Mouse (Mus musculus): ENCODE data around the gene Ddx25. TPM values are rescaled to one million over a fixed set of nuclear protein-coding genes. Genes with fewer than 3 reads are reported as not detected.
A peak's percentile ranks its signal among the peaks of the same experiment; 100 is the strongest.

The Ddx25 gene
- polyA plus RNA-seq, 1 experiment from 2014 or later: 25.8 TPM

GRCm38 (mm10) chr9:35535876-35536275, 22.5 kb downstream of the Ddx25 start:
- H3K36me3 ChIP-seq: peaks cover 8% of the 10 kb centered on the region; the same call in 1 of the 2 replicates
- H3K4me2 ChIP-seq: no peak overlapping the region
- no peaks in the 10 kb centered on the region for H3K27me3 ChIP-seq
- no peak overlapping the region for H3K27ac ChIP-seq (replicated peaks)
- ATAC-seq (ENCODE audit: low read depth): no peak
- WGBS: 82% methylated on average over 4 of the region's 4 CpGs
- no peaks in the 10 kb centered on the region for H3K9me3 ChIP-seq
- H3K9ac ChIP-seq: no peak overlapping the region
- H3K4me3 ChIP-seq: no peak overlapping the region
- no peaks in the 10 kb centered on the region for H3K4me1 ChIP-seq (replicated peaks)

GRCm38 (mm10) chr9:35535110-35535509, 23.2 kb downstream of the Ddx25 start:
- Histone ChIP-seq H3K9me3 (no peaks in the 10 kb centered on the region), H3K9ac (no peak overlapping the region)
- ATAC-seq (ENCODE audit: low read depth): peak; percentile 92

GRCm38 (mm10) chr9:35533266-35533665, 25.1 kb downstream of the Ddx25 start:
- no peaks in the 10 kb centered on the region for H3K27me3 ChIP-seq
- no peak overlapping the region for H3K9ac ChIP-seq
- no peak overlapping the region for H3K4me2 ChIP-seq
- H3K4me1 ChIP-seq (replicated peaks): peaks cover 8% of the 10 kb centered on the region
- H3K9me3 ChIP-seq: no peaks in the 10 kb centered on the region
- 69% methylated on average over 9 of the region's 9 CpGs for WGBS
- H3K4me3 ChIP-seq: no peak overlapping the region
- H3K36me3 ChIP-seq: no peaks in the 10 kb centered on the region
- no peak for ATAC-seq (ENCODE audit: low read depth)
- H3K27ac ChIP-seq (replicated peaks): no peak overlapping the region

More at GRCm38 (mm10) chr9:35535110-35535509, 23.2 kb downstream of the Ddx25 start:
- WGBS: 10% methylated on average over 2 of the region's 2 CpGs
- no peak overlapping the region for H3K27ac ChIP-seq (replicated peaks)
- peaks cover 2% of the 10 kb centered on the region for H3K4me1 ChIP-seq (replicated peaks)
- H3K4me3 ChIP-seq: no peak overlapping the region
- no peak overlapping the region for H3K4me2 ChIP-seq
- H3K27me3 ChIP-seq: no peaks in the 10 kb centered on the region
- peaks cover under 1% of the 10 kb centered on the region; the same call in 1 of the 2 replicates for H3K36me3 ChIP-seq

GRCm38 (mm10) chr9:35529796-35530195, 28.5 kb downstream of the Ddx25 start:
- no peak overlapping the region for H3K9ac ChIP-seq

GRCm38 (mm10) chr9:35529141-35529540, 29.2 kb downstream of the Ddx25 start:
- Histone ChIP-seq H3K4me2 (no peak overlapping the region), H3K27ac (replicated peaks) (no peak overlapping the region), H3K27me3 (no peaks in the 10 kb centered on the region), H3K9me3 (no peaks in the 10 kb centered on the region), H3K4me3 (no peak overlapping the region), H3K9ac (no peak overlapping the region), H3K36me3 (no peaks in the 10 kb centered on the region), H3K4me1 (replicated peaks) (peaks cover 13% of the 10 kb centered on the region)
- peak; percentile 36; the same call in 1 of the 2 replicates for ATAC-seq (ENCODE audit: low read depth)
- WGBS: 55% methylated on average over 3 of the region's 3 CpGs

More at GRCm38 (mm10) chr9:35529796-35530195, 28.5 kb downstream of the Ddx25 start:
- no peaks in the 10 kb centered on the region for H3K27me3 ChIP-seq
- no peak for ATAC-seq (ENCODE audit: low read depth)
- peaks cover 8% of the 10 kb centered on the region for H3K4me1 ChIP-seq (replicated peaks)
- no peaks in the 10 kb centered on the region for H3K9me3 ChIP-seq
- no peak overlapping the region for H3K4me3 ChIP-seq
- peak overlapping the region; percentile 73 for H3K27ac ChIP-seq (replicated peaks)
- H3K36me3 ChIP-seq: no peaks in the 10 kb centered on the region
- WGBS: 20% methylated on average over 1 of the region's 1 CpGs
- H3K4me2 ChIP-seq: no peak overlapping the region

GRCm38 (mm10) chr9:35523941-35524411, 34.4 kb downstream of the Ddx25 start:
- H3K4me2 ChIP-seq: 0 out of 2 replicates have a peak overlapping the region, but pooled peaks have one; percentile 6
- peak; percentile 79; the same call in 1 of the 2 replicates for ATAC-seq (ENCODE audit: low read depth)
- H3K27ac ChIP-seq (replicated peaks): no peak overlapping the region; the same call in 1 of the 2 replicates
- H3K9me3 ChIP-seq: no peaks in the 10 kb centered on the region
- H3K4me3 ChIP-seq: no peak overlapping the region
- no peak overlapping the region for H3K9ac ChIP-seq
- H3K27me3 ChIP-seq: 0 out of 2 replicates have a peak, but pooled peaks cover 3% of the 10 kb centered on the region
- peaks cover 19% of the 10 kb centered on the region for H3K4me1 ChIP-seq (replicated peaks)
- WGBS: 24% methylated on average over 7 of the region's 7 CpGs
- H3K36me3 ChIP-seq: no peaks in the 10 kb centered on the region

- Histone ChIP-seq H3K4me3 (no peak overlapping the region), H3K4me2 (0 out of 2 replicates have a peak overlapping the region, but pooled peaks have one; percentile 6), H3K27ac (replicated peaks) (no peak overlapping the region; the same call in 1 of the 2 replicates), H3K9me3 (no peaks in the 10 kb centered on the region), H3K27me3 (0 out of 2 replicates have a peak, but pooled peaks cover 3% of the 10 kb centered on the region), H3K4me1 (replicated peaks) (peaks cover 19% of the 10 kb centered on the region), H3K9ac (no peak overlapping the region), H3K36me3 (no peaks in the 10 kb centered on the region)
- WGBS: 22% methylated on average over 5 of the region's 5 CpGs
- peak; percentile 79 for ATAC-seq (ENCODE audit: low read depth)
These were observed 34.8 kb downstream of the Ddx25 start for GRCm38 (mm10) chr9:35523541-35523940.

- H3K4me1 ChIP-seq (replicated peaks): peaks cover 19% of the 10 kb centered on the region
- no peak overlapping the region for H3K9ac ChIP-seq
- H3K36me3 ChIP-seq: no peaks in the 10 kb centered on the region
- ATAC-seq (ENCODE audit: low read depth): no peak
- H3K27me3 ChIP-seq: 0 out of 2 replicates have a peak, but pooled peaks cover 3% of the 10 kb centered on the region
- no peaks in the 10 kb centered on the region for H3K9me3 ChIP-seq
- H3K4me3 ChIP-seq: no peak overlapping the region
- 74% methylated on average over 1 of the region's 1 CpGs for WGBS
- H3K4me2 ChIP-seq: no peak overlapping the region
- H3K27ac ChIP-seq (replicated peaks): no peak overlapping the region
These were observed 35.4 kb downstream of the Ddx25 start for GRCm38 (mm10) chr9:35522821-35523515.

- Histone ChIP-seq H3K4me3 (no peak overlapping the region), H3K4me2 (no peak overlapping the region), H3K27ac (replicated peaks) (no peak overlapping the region), H3K36me3 (no peaks in the 10 kb centered on the region), H3K27me3 (0 out of 2 replicates have a peak, but pooled peaks cover 3% of the 10 kb centered on the region), H3K4me1 (replicated peaks) (peaks cover 19% of the 10 kb centered on the region), H3K9me3 (no peaks in the 10 kb centered on the region), H3K9ac (no peak overlapping the region)
- ATAC-seq (ENCODE audit: low read depth): no peak
- WGBS: 78% methylated on average over 2 of the region's 2 CpGs
These were observed 36.1 kb downstream of the Ddx25 start for GRCm38 (mm10) chr9:35522241-35522640.

- WGBS: 81% methylated on average over 6 of the region's 6 CpGs
- H3K4me3 ChIP-seq: no peak overlapping the region
- H3K36me3 ChIP-seq: no peaks in the 10 kb centered on the region
- H3K27ac ChIP-seq (replicated peaks): no peak overlapping the region
- ATAC-seq (ENCODE audit: low read depth): no peak
- H3K4me2 ChIP-seq: no peak overlapping the region
- 0 out of 2 replicates have a peak, but pooled peaks cover 3% of the 10 kb centered on the region for H3K27me3 ChIP-seq
- H3K9ac ChIP-seq: no peak overlapping the region
- H3K4me1 ChIP-seq (replicated peaks): peaks cover 19% of the 10 kb centered on the region
- H3K9me3 ChIP-seq: no peaks in the 10 kb centered on the region
These were observed 37.5 kb downstream of the Ddx25 start for GRCm38 (mm10) chr9:35520631-35521348.

- no peak for ATAC-seq (ENCODE audit: low read depth)
- H3K4me3 ChIP-seq: no peak within 1 kb of the TSS
- H3K4me2 ChIP-seq: no peak within 1 kb of the TSS
- H3K4me1 ChIP-seq (replicated peaks): 0 out of 2 replicates have a peak, but pooled peaks cover 4% of the 10 kb centered on the region
- 81% methylated on average over 3 of the region's 3 CpGs for WGBS
- 0 out of 2 replicates have a peak, but pooled peaks cover 3% of the 10 kb centered on the region for H3K27me3 ChIP-seq
- H3K9me3 ChIP-seq: no peaks in the 10 kb centered on the region
- H3K36me3 ChIP-seq: no peaks in the 10 kb centered on the region
- no peak within 1 kb of the TSS for H3K9ac ChIP-seq
- no peak within 1 kb of the TSS for H3K27ac ChIP-seq (replicated peaks)
These were observed 40.2 kb downstream of the Ddx25 start, which contains the start of gene Gm1113 for GRCm38 (mm10) chr9:35518169-35518568. TSS of gene Gm1113 (minus strand) at chr9:35518269.

- WGBS: 93% methylated on average over 16 of the region's 16 CpGs
These were observed 41.6 kb downstream of the Ddx25 start for GRCm38 (mm10) chr9:35516711-35517110.

More at GRCm38 (mm10) chr9:35516711-35517110, 41.6 kb downstream of the Ddx25 start:
- no peaks in the 10 kb centered on the region for H3K9me3 ChIP-seq
- H3K27me3 ChIP-seq: 0 out of 2 replicates have a peak, but pooled peaks cover 3% of the 10 kb centered on the region
- H3K4me2 ChIP-seq: no peak overlapping the region
- no peaks in the 10 kb centered on the region for H3K36me3 ChIP-seq
- no peak for ATAC-seq (ENCODE audit: low read depth)
- H3K4me1 ChIP-seq (replicated peaks): 0 out of 2 replicates have a peak, but pooled peaks cover 4% of the 10 kb centered on the region
- H3K9ac ChIP-seq: no peak overlapping the region
- H3K27ac ChIP-seq (replicated peaks): no peak overlapping the region
- H3K4me3 ChIP-seq: no peak overlapping the region

Measured in neural tube, embryonic 13.5 days (tissue).